ENCODE assay signal across 8 mouse cellular contexts in the genomic region with DNA sequence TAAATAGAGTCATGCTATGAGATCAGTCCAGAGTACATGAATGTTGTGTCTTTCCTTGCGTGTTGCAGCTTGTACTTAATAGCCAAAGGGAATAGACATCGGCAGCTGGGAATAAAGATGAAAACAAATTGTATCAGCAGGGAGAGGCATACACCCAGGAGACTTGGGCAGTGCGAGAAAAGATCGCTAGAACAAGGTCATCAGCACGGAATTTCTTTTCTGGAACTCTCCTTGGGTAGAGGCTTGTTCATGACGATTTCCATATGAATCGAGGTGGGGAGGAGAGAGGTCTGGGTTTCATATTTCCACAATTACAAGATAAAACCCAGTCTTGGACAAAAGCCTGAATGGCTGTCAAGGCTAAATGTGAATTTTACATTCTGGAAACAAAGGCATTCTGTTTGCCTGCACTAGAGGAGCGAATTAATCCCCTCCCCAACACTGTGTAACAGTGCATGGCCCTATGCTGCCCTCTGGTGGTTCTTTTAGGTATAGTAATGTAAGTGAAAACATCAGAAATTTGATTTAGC.
A peak's percentile ranks its signal among the peaks of the same experiment; 100 is the strongest.
DNase-seq lines count a peak whose midpoint lies in the region; ATAC-seq and TF ChIP-seq lines count a peak whose summit lies in the region.

No protein-coding gene starts in this region.

- H3K27ac ChIP-seq in heart, embryonic 12.5 days (ENCODE audit: poor library complexity, severe bottlenecking): no peak overlapping the region
- no peak overlapping the region for H3K27ac ChIP-seq in kidney, embryonic 16.5 days (ENCODE audit: low read length)
- no peak overlapping the region for H3K27ac ChIP-seq in lung, embryonic 14.5 days (ENCODE audit: low read depth)

- no peak overlapping the region for H3K9ac ChIP-seq in heart, embryonic 12.5 days
- H3K9ac ChIP-seq in kidney, embryonic 16.5 days (replicated peaks; ENCODE audit: low read length): no peak overlapping the region
- no peak overlapping the region for H3K9ac ChIP-seq in lung, embryonic 14.5 days

- WGBS in heart, embryonic 12.5 days: 36% methylated on average over 8 of the region's 8 CpGs
- WGBS in kidney, embryonic 16.5 days: 42% methylated on average over 8 of the region's 8 CpGs
- 39% methylated on average over 8 of the region's 8 CpGs for WGBS in lung, embryonic 14.5 days

- H3K4me1 ChIP-seq in heart, embryonic 12.5 days (replicated peaks): no peaks in the 10 kb centered on the region
- no peaks in the 10 kb centered on the region for H3K4me1 ChIP-seq in kidney, embryonic 16.5 days (ENCODE audit: insufficient read depth, low read length)
- H3K4me1 ChIP-seq in lung, embryonic 14.5 days (ENCODE audit: insufficient read depth): no peaks in the 10 kb centered on the region

- DNase-seq in frontal cortex, adult 2 months (ENCODE audit: extremely low spot score in 1 of 2, low spot score in 1 of 2): peak; percentile 54 to 96
- DNase-seq in frontal cortex, postnatal 14 days (ENCODE audit: low spot score in 2 of 2): no peak
- peak; percentile 84 for DNase-seq in ZHBTc4 (ENCODE audit: low read depth, low spot score)
- DNase-seq in embryo, embryonic 10 days (ENCODE audit: low spot score): peak; percentile 73
- DNase-seq in lung, embryonic 14.5 days: peak; percentile 91
- DNase-seq in retina, embryonic 14.5 days (ENCODE audit: low spot score): peak; percentile 85

- H3K9me3 ChIP-seq in heart, embryonic 12.5 days (replicated peaks): no peaks in the 10 kb centered on the region
- H3K9me3 ChIP-seq in kidney, embryonic 16.5 days (ENCODE audit: low read length): no peaks in the 10 kb centered on the region
- no peaks in the 10 kb centered on the region for H3K9me3 ChIP-seq in lung, embryonic 14.5 days (ENCODE audit: low read depth, low read length)

- no peaks in the 10 kb centered on the region for H3K27me3 ChIP-seq in heart, embryonic 12.5 days (replicated peaks)
- H3K27me3 ChIP-seq in kidney, embryonic 16.5 days (ENCODE audit: insufficient read depth, low read length): no peaks in the 10 kb centered on the region
- H3K27me3 ChIP-seq in lung, embryonic 14.5 days (ENCODE audit: insufficient read depth, low read length): no peaks in the 10 kb centered on the region

- peak; percentile 45; the same call in 1 of the 2 replicates for ATAC-seq in heart, embryonic 12.5 days (ENCODE audit: insufficient number of reproducible peaks, low FRiP score)
- ATAC-seq in kidney, embryonic 16.5 days (ENCODE audit: low FRiP score, low TSS enrichment): peak; percentile 90
- peak; percentile 94 for ATAC-seq in lung, embryonic 14.5 days (ENCODE audit: insufficient read depth)

- H3K4me3 ChIP-seq in heart, embryonic 12.5 days: peak overlapping the region; percentile 14; the same call in 1 of the 2 replicates
- H3K4me3 ChIP-seq in kidney, embryonic 16.5 days (ENCODE audit: low read length): no peak overlapping the region; the same call in 1 of the 2 replicates
- no peak overlapping the region for H3K4me3 ChIP-seq in lung, embryonic 14.5 days (ENCODE audit: low read depth, low read length)

- H3K4me2 ChIP-seq in heart, embryonic 12.5 days: peak overlapping the region; percentile 52
- H3K4me2 ChIP-seq in kidney, embryonic 16.5 days (replicated peaks; ENCODE audit: low read depth, low read length): peak overlapping the region; percentile 41
- H3K4me2 ChIP-seq in lung, embryonic 14.5 days: peak overlapping the region; percentile 46

- TF ChIP-seq CTCF in lung, embryonic 14.5 days (IDR thresholded peaks at IDR 0.05; ENCODE audit: low read depth): peak; percentile 87

- no peaks in the 10 kb centered on the region for H3K36me3 ChIP-seq in heart, embryonic 12.5 days
- H3K36me3 ChIP-seq in kidney, embryonic 16.5 days (ENCODE audit: insufficient read depth, low read length): no peaks in the 10 kb centered on the region
- H3K36me3 ChIP-seq in lung, embryonic 14.5 days (ENCODE audit: insufficient read depth): no peaks in the 10 kb centered on the region

Comparison
In these comparisons a context has a peak if more than half of its experiments do, and no peak if none do; other contexts are left out.
1. DNase-seq: peak in frontal cortex, adult 2 months (2 of 2), ZHBTc4 (single experiment), embryo, embryonic 10 days (single experiment), lung, embryonic 14.5 days (single experiment) and retina, embryonic 14.5 days (single experiment); none in frontal cortex, postnatal 14 days (0 of 2).
2. Peak in every context shown above with its lines, with median percentiles within 50 percentile points of each other: ATAC-seq and H3K4me2 ChIP-seq.